Mouse (Mus musculus) skeletal muscle tissue, adult 2 months (tissue): Measurements from ENCODE around the gene Mcm6.
"Not testable (repeated sequence)": the region's sequence is repeated elsewhere in the genome, so short reads cannot be mapped to it uniquely, and the experiment has no call there.

Source experiments
- DNase-seq: peaks from one replicate; pipeline ENCODE4 v3.0.0-alpha.2; 2012; ENCODE audit warnings: low read depth, low spot score

The Mcm6 gene

GRCm38 (mm10) chr1:128330313-128330712 is 29.2 kb downstream of the Mcm6 start:
- no peak for DNase-seq

GRCm38 (mm10) chr1:128328218-128328617 is 31.2 kb downstream of the Mcm6 start, which contains the start of gene Lct:
Gene Lct, minus strand, starts transcription at chr1:128328318.
- DNase-seq, result no peak

- DNase-seq, result no peak
Measured at GRCm38 (mm10) chr1:128327165-128327564, 32.3 kb downstream of the Mcm6 start.

GRCm38 (mm10) chr1:128324776-128325175 is 34.7 kb downstream of the Mcm6 start:
- no peak for DNase-seq

GRCm38 (mm10) chr1:128323026-128323643 is 36.3 kb downstream of the Mcm6 start:
- no peak for DNase-seq

GRCm38 (mm10) chr1:128319266-128319665 is 40.2 kb downstream of the Mcm6 start:
- not testable (repeated sequence) for DNase-seq

GRCm38 (mm10) chr1:128314665-128315064 is 44.8 kb downstream of the Mcm6 start:
- DNase-seq, result no peak

- no peak for DNase-seq
Measured at GRCm38 (mm10) chr1:128309043-128309442, 50.4 kb downstream of the Mcm6 start.

GRCm38 (mm10) chr1:128303900-128304299 is 55.6 kb downstream of the Mcm6 start:
- DNase-seq, result no peak

GRCm38 (mm10) chr1:128295717-128296528 is 63.5 kb downstream of the Mcm6 start:
- no peak for DNase-seq

GRCm38 (mm10) chr1:128295296-128295695 is 64.2 kb downstream of the Mcm6 start:
- no peak for DNase-seq

- DNase-seq, result no peak
Measured at GRCm38 (mm10) chr1:128293524-128293923, 65.9 kb downstream of the Mcm6 start.

- no peak for DNase-seq
Measured at GRCm38 (mm10) chr1:128290295-128290694, 69.2 kb downstream of the Mcm6 start.

GRCm38 (mm10) chr1:128285136-128285535 is 74.3 kb downstream of the Mcm6 start:
- DNase-seq, result no peak

GRCm38 (mm10) chr1:128284157-128284690 is 75.2 kb downstream of the Mcm6 start:
- no peak for DNase-seq

GRCm38 (mm10) chr1:128282924-128283323 is 76.5 kb downstream of the Mcm6 start:
- no peak for DNase-seq

- no peak for DNase-seq
Measured at GRCm38 (mm10) chr1:128281753-128282152, 77.7 kb downstream of the Mcm6 start.
